Mouse (Mus musculus): ENCODE measurements around the gene 2010111I01Rik. TPM values are rescaled to one million over a fixed set of nuclear protein-coding genes. Genes with fewer than 3 reads are reported as not detected.
"Not testable (repeated sequence)": the region's sequence is repeated elsewhere in the genome, so short reads cannot be mapped to it uniquely, and the experiment has no call there.

Gene 2010111I01Rik
- total RNA-seq, 2 experiments from 2014 or later = 104 to 111 TPM

- DNase-seq (ENCODE audit: low spot score in 2 of 2) = no peak
Observed at GRCm38 (mm10) chr13:63187145-63188143, 222.8 kb downstream of the 2010111I01Rik start.

GRCm38 (mm10) chr13:63188306-63188705 is 223.6 kb downstream of the 2010111I01Rik start:
- peak; percentile 55 to 58 for DNase-seq (ENCODE audit: low spot score in 2 of 2)

- DNase-seq (ENCODE audit: low spot score in 2 of 2) = no peak
Observed at GRCm38 (mm10) chr13:63188811-63189210, 224.1 kb downstream of the 2010111I01Rik start.

- DNase-seq (ENCODE audit: low spot score in 2 of 2) = no peak
Observed at GRCm38 (mm10) chr13:63193423-63193822, 228.7 kb downstream of the 2010111I01Rik start.

- DNase-seq (ENCODE audit: low spot score in 2 of 2) = no peak
Observed at GRCm38 (mm10) chr13:63198038-63198437, 233.3 kb downstream of the 2010111I01Rik start.

DNA sequence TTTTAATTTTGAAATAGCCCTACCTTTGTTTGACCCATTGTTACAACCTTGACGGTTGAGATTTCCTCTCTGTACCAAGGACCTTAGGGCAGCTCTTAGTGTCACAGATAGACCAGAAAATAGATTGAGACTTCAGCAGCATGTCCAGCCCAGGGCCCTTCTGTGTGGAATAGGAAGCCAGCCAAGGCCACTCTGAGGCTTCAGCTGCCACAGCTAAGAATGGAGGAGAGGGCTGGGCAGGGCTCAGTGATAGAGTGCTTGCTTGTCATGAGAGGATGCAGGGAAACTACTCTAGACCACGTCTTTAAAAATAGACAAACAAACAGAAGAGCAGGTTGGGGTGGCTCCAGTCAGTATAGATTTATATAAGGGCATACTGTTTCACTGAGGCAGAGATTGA is 234.9 kb downstream of the 2010111I01Rik start:
- DNase-seq (ENCODE audit: low spot score in 2 of 2) = no peak

GRCm38 (mm10) chr13:63203502-63204278 is 239.0 kb downstream of the 2010111I01Rik start:
- no peak for DNase-seq (ENCODE audit: low spot score in 2 of 2)

DNA sequence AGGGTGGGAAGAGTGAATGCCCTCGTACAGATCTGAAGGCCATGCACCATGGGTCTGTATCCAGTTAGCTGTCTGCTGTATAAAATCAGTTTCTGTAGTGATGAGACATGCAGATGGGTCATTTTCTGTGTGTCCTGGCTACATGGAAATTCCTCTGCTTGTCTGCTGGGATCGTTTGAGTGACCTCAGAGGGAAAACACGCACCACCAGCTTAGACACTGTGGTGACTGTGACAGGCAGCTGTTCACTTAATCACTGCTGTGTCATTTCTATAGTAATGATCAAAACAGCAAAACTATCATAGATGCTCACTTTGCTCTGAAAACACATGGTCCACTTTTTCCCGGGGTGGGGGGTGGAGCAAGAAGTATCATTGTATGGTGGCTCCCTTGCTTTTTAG is 241.1 kb downstream of the 2010111I01Rik start:
- DNase-seq (ENCODE audit: low spot score in 2 of 2) = no peak

DNA sequence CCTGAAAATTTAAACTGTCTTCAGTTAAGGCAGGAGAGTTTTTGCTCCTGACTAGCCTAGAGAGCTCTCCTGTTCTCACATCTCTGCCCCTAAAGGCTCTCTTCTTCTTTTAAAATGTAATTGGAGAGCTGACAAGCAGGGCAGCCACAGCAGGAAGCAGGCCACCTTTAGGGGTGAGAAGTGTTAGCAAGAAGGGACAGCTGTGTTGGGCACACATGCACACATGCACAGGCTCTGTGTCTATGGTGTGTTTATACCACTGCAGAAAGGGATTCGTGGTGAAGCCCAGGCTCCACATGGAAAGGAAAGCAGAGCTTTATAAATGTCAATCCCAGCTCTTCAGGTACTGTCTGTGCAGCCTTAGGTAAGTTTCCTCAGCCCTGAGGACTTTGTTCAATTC is 241.7 kb downstream of the 2010111I01Rik start:
- DNase-seq (ENCODE audit: low spot score in 2 of 2) = no peak

GRCm38 (mm10) chr13:63216537-63216936 is 251.8 kb downstream of the 2010111I01Rik start:
- DNase-seq (ENCODE audit: low spot score in 2 of 2) = no peak

GRCm38 (mm10) chr13:63223026-63223770 is 258.5 kb downstream of the 2010111I01Rik start:
- DNase-seq (ENCODE audit: low spot score in 2 of 2) = no peak

GRCm38 (mm10) chr13:63225796-63226583 is 261.3 kb downstream of the 2010111I01Rik start:
- no peak for DNase-seq (ENCODE audit: low spot score in 2 of 2)

- no peak for DNase-seq (ENCODE audit: low spot score in 2 of 2)
Observed at GRCm38 (mm10) chr13:63227785-63228184, 263.1 kb downstream of the 2010111I01Rik start.

DNA sequence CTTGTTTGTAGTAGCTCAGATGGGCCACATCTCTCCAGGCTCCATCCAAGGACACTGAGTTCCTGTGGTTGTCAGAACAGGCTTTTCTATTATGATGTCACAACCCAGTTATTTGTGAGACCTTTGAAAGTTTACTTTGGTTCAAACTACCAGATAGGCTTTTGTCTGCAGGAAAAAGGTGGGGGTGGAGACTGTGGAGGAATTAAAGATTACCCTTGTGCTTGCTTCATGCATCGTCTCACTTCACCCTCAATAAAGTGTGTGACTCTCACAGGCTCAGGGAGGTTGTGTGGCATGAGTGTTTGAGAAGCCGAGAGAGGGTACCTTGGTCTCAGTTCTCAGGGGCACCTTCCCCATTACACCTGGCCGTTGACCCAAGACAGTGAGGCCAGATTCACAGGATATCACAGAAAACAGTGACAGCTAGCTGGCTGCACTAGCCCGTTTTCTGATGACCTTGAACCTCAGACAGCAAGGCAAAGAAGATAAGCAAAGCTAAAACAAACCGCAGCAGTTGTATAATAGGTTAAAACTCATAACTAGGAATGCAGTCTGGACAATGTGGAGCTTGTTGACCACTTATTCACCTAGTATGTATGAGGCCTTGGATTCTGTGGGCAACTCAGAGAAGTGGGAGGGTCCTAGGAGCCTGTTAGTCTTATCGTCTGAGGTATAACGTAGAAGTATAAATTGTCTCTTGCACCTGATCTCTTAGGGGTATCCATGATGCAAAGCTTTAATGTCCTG is 266.4 kb downstream of the 2010111I01Rik start:
- no peak for DNase-seq (ENCODE audit: low spot score in 2 of 2)

GRCm38 (mm10) chr13:63231702-63232070 is 267.0 kb downstream of the 2010111I01Rik start:
- no peak for DNase-seq (ENCODE audit: low spot score in 2 of 2)

DNA sequence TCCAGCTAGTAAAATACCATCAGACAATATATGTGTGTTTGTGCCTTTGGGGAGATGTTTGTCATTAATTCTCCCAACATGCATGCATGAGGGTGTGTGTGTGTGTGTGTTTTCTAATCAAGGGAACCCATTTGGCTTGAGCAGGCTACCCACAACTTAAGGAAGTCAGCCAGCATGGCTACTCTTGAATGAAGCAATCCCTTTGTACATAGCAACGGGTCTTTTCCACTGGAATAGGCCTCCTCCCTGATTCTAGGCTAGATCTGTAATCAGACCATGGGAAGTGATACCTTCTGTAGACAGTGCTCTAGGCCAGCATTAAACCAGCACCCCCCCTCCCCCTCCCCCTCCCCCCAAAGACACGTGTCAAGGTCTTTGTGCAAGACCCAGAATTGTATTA is 267.9 kb downstream of the 2010111I01Rik start:
- no peak for DNase-seq (ENCODE audit: low spot score in 2 of 2)

- not testable (repeated sequence) for DNase-seq (ENCODE audit: low spot score in 2 of 2)
Observed at GRCm38 (mm10) chr13:63234520-63234919, 269.8 kb downstream of the 2010111I01Rik start.

DNA sequence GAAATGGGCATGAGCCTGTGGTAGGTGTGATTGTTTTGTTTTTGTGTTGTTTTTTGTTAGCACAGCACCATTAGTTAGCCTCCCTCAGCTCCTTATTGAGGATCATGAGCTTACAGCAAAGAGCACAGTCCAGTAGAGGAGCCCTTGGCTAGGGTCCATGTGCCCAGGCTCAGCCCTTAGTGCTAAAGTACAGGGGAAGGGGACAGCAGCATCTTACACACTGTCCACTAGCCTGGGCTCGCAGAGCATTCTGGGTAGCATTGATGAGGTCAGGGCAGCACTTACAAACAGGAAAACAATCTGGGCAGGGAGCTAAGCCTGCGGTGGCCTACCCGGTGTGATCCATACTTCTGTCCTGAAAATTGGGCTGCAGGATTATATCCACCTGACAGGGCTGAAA is 270.9 kb downstream of the 2010111I01Rik start:
- no peak for DNase-seq (ENCODE audit: low spot score in 2 of 2)

GRCm38 (mm10) chr13:63236159-63236893 is 271.6 kb downstream of the 2010111I01Rik start:
- DNase-seq (ENCODE audit: low spot score in 2 of 2) = no peak
